Mouse (Mus musculus) spleen, adult 2 months (tissue): Measurements from ENCODE around the gene Kmt2a. TPM values are rescaled to one million over a fixed set of nuclear protein-coding genes. Genes with fewer than 3 reads are reported as not detected.

ENCODE experiments used
- DNase-seq, 2 experiments: peaks; one replicate each; pipeline versions ENCODE4 v3.0.0 to v3.0.0-alpha.2; 2012 to 2021; ENCODE audit warnings: low spot score in 2 of 2, low read depth in 1 of 2
- H3K27ac ChIP-seq: fragments of 200-500 bp; 2 replicates; pipeline ENCODE4 v1.5.1; 2012; ENCODE audit warnings: low read length, inconsistent platforms; ENCODE audit not compliant: insufficient read depth
- H3K27me3 ChIP-seq: fragments of 200-500 bp; 2 replicates; pipeline ENCODE4 v1.6.1; 2012; ENCODE audit warnings: mild to moderate bottlenecking, moderate library complexity, low read length, inconsistent platforms; ENCODE audit not compliant: control insufficient read depth, insufficient read depth
- H3K36me3 ChIP-seq: fragments of 200-500 bp; 2 replicates; pipeline ENCODE4 v1.6.1; 2012; ENCODE audit warnings: mild to moderate bottlenecking, low read length, inconsistent platforms; ENCODE audit not compliant: control insufficient read depth, insufficient read depth
- H3K4me1 ChIP-seq: fragments of 200-500 bp; 2 replicates; pipeline ENCODE4 v1.6.1; 2011; ENCODE audit warnings: inconsistent platforms; ENCODE audit not compliant: control insufficient read depth, insufficient read depth, insufficient read length
- H3K4me3 ChIP-seq: fragments of 200-500 bp; 2 replicates; pipeline ENCODE4 v1.5.1; 2011; ENCODE audit warnings: mild to moderate bottlenecking, inconsistent platforms; ENCODE audit not compliant: insufficient read depth, insufficient read length; ENCODE audit errors: extremely low read depth
- CTCF ChIP-seq: fragments of 200-500 bp; IDR thresholded peaks from 2 replicates; pipeline ENCODE4 v1.5.1; 2011; ENCODE audit warnings: mild to moderate bottlenecking, inconsistent platforms; ENCODE audit not compliant: insufficient read depth, insufficient read length, insufficient replicate concordance; ENCODE audit errors: extremely low read depth
- POLR2A ChIP-seq: fragments of 200-500 bp; IDR thresholded peaks from 2 replicates; pipeline ENCODE4 v1.6.1; 2011; ENCODE audit warnings: low read depth, low read length, inconsistent platforms
- WGBS: fragments of 180-500 bp; shearing (Covaris S2); methylation state at CpG from one replicate; pipeline ENCODE4 v1.1.7; 2018; 5-methylcytosine and 5-hydroxymethylcytosine counted together
- polyA plus RNA-seq: library from polyadenylated mRNA; depleted of rRNA; stranded (reverse); fragments of >200 nt; gene quantifications from 2 replicates; pipeline ENCODE4 v1.2.3, GENCODE M21; 2012

The Kmt2a gene
- polyA plus RNA-seq, 1 experiment: 36.8 TPM

DNA sequence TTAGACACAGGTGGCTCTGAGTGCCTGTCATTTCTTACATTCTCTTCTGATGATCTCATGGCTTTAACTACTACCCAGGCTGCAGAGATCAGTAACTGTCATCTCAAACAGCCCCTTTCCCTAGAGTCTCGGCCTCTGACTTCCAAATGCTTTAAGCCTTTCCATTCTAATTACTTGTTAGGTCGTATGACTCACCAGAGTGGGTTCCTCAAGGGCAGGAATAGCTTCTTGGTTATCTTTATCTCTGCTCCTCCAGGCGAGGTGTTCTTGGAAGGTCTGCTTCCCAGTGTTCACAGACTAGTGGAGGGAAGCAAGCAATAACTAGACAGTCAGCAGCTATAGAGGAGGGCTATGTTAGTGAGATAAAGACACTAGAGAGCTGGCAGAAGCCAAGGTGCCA, 11.6 kb upstream of the Kmt2a start:
- Histone ChIP-seq H3K27ac (no peak overlapping the region), H3K4me3 (no peak overlapping the region), H3K4me1 (no peaks in the 10 kb centered on the region; the same call in 1 of the 2 replicates), H3K36me3 (no peaks in the 10 kb centered on the region), H3K27me3 (no peaks in the 10 kb centered on the region)
- DNase-seq: no peak
- TF ChIP-seq POLR2A (no peak), CTCF (no peak)
- 78% methylated on average over 3 of the region's 3 CpGs for WGBS

DNA sequence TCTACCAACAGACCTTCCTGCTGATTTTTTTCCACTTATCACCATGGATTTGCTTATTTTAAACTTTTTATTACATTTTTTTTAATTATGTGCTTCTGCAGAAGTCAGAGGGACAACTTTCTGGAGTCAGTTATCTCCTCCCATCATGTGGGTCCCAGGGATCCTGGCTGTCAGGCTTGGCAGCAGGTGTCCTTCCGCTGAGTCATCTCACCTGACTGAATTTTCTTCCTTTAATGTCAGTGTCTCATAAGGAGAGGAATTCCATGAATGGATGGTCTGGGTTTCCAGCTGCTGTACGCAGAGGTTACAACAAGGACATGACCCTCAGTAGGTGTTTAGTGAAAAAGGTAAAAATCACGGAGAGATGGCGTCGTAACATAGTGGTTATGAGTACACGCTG, 10.1 kb upstream of the Kmt2a start:
- Histone ChIP-seq H3K4me3 (no peak overlapping the region), H3K27ac (no peak overlapping the region), H3K36me3 (no peaks in the 10 kb centered on the region), H3K4me1 (no peaks in the 10 kb centered on the region; the same call in 1 of the 2 replicates), H3K27me3 (no peaks in the 10 kb centered on the region)
- 94% methylated on average over 6 of the region's 6 CpGs for WGBS
- DNase-seq: no peak
- TF ChIP-seq POLR2A (no peak), CTCF (no peak)

DNA sequence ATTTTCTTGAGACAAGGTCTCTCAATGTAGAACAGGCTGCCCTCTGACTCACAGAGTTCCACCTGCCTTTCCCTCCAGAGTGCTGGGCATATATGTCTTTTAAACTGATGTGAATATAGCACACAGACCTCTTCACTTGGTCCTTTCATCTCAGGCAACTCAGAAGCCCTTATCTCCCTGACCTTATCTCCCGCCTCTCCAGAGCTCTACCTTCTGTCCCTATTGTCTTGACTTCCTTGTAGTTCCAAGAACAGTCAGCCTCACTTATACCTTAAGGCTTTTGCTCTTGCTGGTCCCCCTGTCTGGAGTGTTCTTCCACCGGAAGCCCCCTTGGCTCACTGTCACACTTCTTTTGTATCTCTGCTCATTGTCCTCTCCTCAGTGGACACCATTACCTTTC, 9.0 kb upstream of the Kmt2a start:
- Histone ChIP-seq H3K4me1 (no peaks in the 10 kb centered on the region; the same call in 1 of the 2 replicates), H3K27me3 (no peaks in the 10 kb centered on the region), H3K4me3 (no peak overlapping the region), H3K36me3 (no peaks in the 10 kb centered on the region), H3K27ac (no peak overlapping the region)
- 78% methylated on average over 2 of the region's 2 CpGs for WGBS
- no peak for TF ChIP-seq CTCF
- no peak for TF ChIP-seq POLR2A
- no peak for DNase-seq

DNA sequence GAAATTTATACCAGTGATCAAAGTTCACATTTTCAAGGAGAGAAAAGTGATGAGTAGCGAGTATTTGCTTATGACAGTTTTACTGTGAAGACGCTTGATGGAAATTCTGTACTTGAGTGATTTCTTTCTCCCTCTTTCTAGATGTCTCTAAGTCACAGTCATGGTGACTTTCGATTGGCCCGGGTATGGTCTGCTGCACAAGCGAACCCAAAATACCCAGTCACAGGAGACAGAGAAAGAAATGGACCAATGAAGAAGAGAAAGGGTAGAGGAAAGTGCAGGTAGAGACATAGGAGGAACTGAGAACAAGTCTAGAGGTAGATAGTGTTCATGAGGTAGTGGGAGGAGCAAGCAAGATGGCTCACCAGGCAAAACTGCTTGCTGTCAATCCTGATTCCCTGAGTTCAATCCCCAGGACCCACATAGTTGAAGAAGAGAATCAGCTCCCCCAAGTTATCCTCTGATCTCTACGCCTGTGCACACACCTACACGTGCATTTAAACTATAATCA, 7.1 kb upstream of the Kmt2a start:
- WGBS: 73% methylated on average over 7 of the region's 7 CpGs
- Histone ChIP-seq H3K4me3 (no peak overlapping the region), H3K4me1 (no peaks in the 10 kb centered on the region; the same call in 1 of the 2 replicates), H3K36me3 (no peaks in the 10 kb centered on the region), H3K27me3 (no peaks in the 10 kb centered on the region), H3K27ac (no peak overlapping the region)
- peak in 1 of 2 experiments; percentile 41 for DNase-seq
- TF ChIP-seq POLR2A: no peak
- no peak for TF ChIP-seq CTCF

DNA sequence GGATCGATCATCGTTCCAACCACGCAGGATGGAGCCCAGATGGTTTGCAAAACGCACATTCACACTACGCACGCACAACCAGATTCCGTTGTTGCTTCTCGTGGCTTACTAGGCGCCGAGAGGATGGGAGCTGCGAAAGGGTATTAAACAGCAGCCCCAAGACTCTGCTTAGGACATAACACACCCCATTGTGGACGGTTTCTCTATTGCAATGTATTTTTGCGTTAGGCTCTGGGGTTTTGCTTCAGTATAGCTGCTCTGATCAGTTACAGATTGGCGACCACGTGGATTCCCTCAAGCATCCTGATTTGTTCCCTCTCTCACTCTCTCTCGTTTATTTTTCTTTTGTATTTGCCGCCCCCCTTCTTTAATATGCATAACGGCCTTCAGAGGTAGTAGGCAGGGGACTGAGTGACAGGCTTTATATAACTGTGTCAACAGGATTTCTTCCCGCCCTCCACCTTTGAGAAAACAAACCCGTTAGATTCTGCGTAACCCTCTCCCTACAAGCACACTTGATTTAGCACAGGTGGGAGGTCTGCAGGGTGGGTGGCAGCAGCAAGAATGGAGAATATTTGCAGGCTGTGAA, 2.0 kb upstream of the Kmt2a start:
- DNase-seq: peak in 1 of 2 experiments; percentile 16

DNA sequence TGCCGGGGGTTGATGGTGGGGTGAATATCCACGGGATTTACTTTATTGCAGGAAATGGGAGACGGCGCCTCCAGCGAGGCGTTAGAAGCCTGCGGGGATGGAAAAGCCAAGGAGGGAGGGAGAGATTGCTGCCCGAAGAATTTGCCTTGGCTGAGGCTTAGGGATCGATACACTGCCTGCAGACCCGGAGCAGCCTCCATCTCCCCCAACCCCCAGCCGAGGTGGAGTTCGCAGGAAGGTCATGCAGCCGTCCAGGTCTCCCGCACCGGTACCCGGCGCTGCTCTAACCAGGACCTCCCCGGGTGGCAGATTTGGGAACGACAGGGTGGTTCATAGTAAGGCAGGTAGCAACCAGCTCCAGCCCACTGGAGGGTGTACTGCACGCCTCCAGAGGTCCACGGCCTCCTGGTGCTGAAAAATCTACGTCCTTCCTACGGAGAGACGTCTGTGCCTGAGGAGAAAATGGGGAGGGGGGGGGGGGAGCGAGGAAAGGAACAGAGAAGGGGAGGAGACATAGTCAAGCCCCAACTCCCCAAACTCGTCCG, 1.4 kb upstream of the Kmt2a start:
- H3K4me3 ChIP-seq: peak overlapping the region; percentile 68
- WGBS: under 1% methylated on average over 26 of the region's 27 CpGs
- H3K36me3 ChIP-seq: no peaks in the 10 kb centered on the region
- no peaks in the 10 kb centered on the region for H3K27me3 ChIP-seq
- no peak overlapping the region for H3K27ac ChIP-seq
- DNase-seq: peak; percentile 42 to 49
- no peak for TF ChIP-seq POLR2A
- peaks cover 4% of the 10 kb centered on the region; the same call in 1 of the 2 replicates for H3K4me1 ChIP-seq

More for the DNA sequence above, 2.0 kb upstream of the Kmt2a start:
- Histone ChIP-seq H3K4me1 (peaks cover 4% of the 10 kb centered on the region; the same call in 1 of the 2 replicates), H3K27ac (no peak overlapping the region), H3K4me3 (peak overlapping the region; percentile 68; the same call in 1 of the 2 replicates), H3K36me3 (no peaks in the 10 kb centered on the region), H3K27me3 (no peaks in the 10 kb centered on the region)
- TF ChIP-seq POLR2A: no peak
- no peak for TF ChIP-seq CTCF
- 4% methylated on average over 21 of the region's 21 CpGs for WGBS

DNA sequence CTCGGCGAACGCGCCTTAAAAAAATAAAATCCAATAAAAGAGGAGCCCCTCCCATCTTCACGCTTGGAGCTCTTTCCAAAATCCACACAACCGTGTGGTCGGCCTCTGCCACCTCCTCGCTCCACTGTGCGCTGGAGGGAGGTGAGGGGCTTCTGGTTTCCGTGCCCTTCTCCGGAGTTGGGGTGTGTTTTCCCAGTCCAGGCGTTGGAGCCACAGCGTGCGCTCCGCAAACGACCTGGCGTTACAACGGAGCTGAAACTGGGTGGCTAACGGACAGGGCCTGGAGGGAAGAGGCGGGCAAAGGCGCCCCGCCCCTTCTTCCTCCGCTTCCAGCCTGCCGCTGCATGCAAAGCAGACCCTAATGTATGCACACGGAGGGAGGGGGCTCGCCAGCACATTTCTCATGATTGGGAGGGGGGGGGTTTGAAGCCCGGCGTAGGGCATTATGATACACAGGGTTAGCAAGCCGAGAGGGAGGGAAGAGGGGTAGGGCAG, 892 bp upstream of the Kmt2a start:
- peak in 1 of 2 experiments; percentile 71 for DNase-seq
- Histone ChIP-seq H3K27me3 (no peaks in the 10 kb centered on the region), H3K4me1 (peaks cover 4% of the 10 kb centered on the region; the same call in 1 of the 2 replicates), H3K36me3 (no peaks in the 10 kb centered on the region), H3K4me3 (peak overlapping the region; percentile 68), H3K27ac (peak overlapping the region; percentile 57)
- TF ChIP-seq POLR2A (0 out of 2 replicates have a peak, but pooled peaks have one; percentile 4), CTCF (no peak)
- WGBS: under 1% methylated on average over 29 of the region's 29 CpGs
